In the genomic region with DNA sequence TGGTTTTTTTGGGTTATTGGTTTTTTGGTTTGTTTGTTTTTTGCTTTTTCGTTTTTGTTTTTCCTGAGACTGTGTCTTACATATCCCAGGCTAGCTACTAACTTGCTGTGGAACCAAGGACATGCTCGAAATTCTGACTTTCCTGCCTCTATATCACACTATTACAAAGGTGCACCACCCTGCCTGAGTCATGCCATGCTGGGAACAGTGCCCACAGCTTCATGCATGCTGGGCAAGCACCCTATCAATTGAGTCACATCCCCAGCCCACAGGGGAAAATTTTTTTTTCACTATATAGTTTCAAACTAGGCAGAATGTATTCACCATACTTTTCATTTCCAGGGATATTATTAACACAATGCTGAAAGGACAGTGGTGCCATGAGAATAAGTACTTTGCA, we compare ENCODE assay signal across 21 mouse cellular contexts. TPM values are rescaled to one million over a fixed set of nuclear protein-coding genes. Genes with fewer than 3 reads are reported as not detected.
DNase-seq lines count a peak whose midpoint lies in the region; ATAC-seq and TF ChIP-seq lines count a peak whose summit lies in the region.
"Had no signal": no experiment of that assay in that cellular context is flagged by ENCODE, and none has a peak within 500 bp of the region (broad histone marks: within the 10 kb centered on the region; RNA-seq: fewer than 3 reads in every experiment).

No protein-coding gene starts in this region.

- H3K9me3 ChIP-seq in heart, embryonic 12.5 days (replicated peaks), result no peaks in the 10 kb centered on the region
- H3K9me3 ChIP-seq in hindbrain, embryonic 16.5 days (ENCODE audit: control insufficient read depth, low read length), result no peaks in the 10 kb centered on the region
- no peaks in the 10 kb centered on the region for H3K9me3 ChIP-seq in embryonic facial prominence, embryonic 10.5 days
- H3K9me3 ChIP-seq: embryonic facial prominence, embryonic 12.5 days; heart, embryonic 10.5 days; midbrain, embryonic 13.5 days; neural tube, embryonic 13.5 days had no signal

- no peak overlapping the region for H3K4me3 ChIP-seq in heart, embryonic 12.5 days
- no peak overlapping the region for H3K4me3 ChIP-seq in hindbrain, embryonic 16.5 days (ENCODE audit: low read length)
- H3K4me3 ChIP-seq in layer of hippocampus, adult 2 months, result no peak overlapping the region
- no peak overlapping the region for H3K4me3 ChIP-seq in embryonic facial prominence, embryonic 10.5 days
- H3K4me3 ChIP-seq: embryonic facial prominence, embryonic 12.5 days; heart, embryonic 10.5 days; left cerebral cortex, adult 2 months; midbrain, embryonic 13.5 days; neural tube, embryonic 13.5 days had no signal

- H3K4me1 ChIP-seq in heart, embryonic 12.5 days (replicated peaks), result peaks cover 15% of the 10 kb centered on the region
- peaks cover 4% of the 10 kb centered on the region; the same call in 1 of the 2 replicates for H3K4me1 ChIP-seq in hindbrain, embryonic 16.5 days (ENCODE audit: control insufficient read depth, insufficient read depth, low read depth, low read length)
- H3K4me1 ChIP-seq in embryonic facial prominence, embryonic 10.5 days, result peaks cover 37% of the 10 kb centered on the region

- no peak overlapping the region for H3K27ac ChIP-seq in heart, embryonic 12.5 days (ENCODE audit: poor library complexity, severe bottlenecking)
- no peak overlapping the region for H3K27ac ChIP-seq in hindbrain, embryonic 16.5 days (ENCODE audit: low read depth, low read length)
- no peak overlapping the region for H3K27ac ChIP-seq in layer of hippocampus, adult 2 months
- H3K27ac ChIP-seq in embryonic facial prominence, embryonic 10.5 days (replicated peaks), result no peak overlapping the region
- H3K27ac ChIP-seq: embryonic facial prominence, embryonic 12.5 days; heart, embryonic 10.5 days; left cerebral cortex, adult 2 months; midbrain, embryonic 13.5 days; neural tube, embryonic 13.5 days; stomach, postnatal 0 days had no signal

- DNase-seq in heart, adult 11 months, result peak; percentile 85
- DNase-seq in adrenal gland, adult 2 months, result peak; percentile 87
- no peak for DNase-seq in layer of hippocampus, adult 2 months (ENCODE audit: low spot score in 2 of 2)
- no peak for DNase-seq in embryonic facial prominence, embryonic 10.5 days (ENCODE audit: low spot score)
- DNase-seq: cerebellum, adult 11-12 months; heart, postnatal 10 days; kidney, adult 8-10 months; kidney, postnatal 14 days; layer of hippocampus, adult 9-11 months; left cerebral cortex, postnatal 4 days; liver; right cerebral cortex, postnatal 14 days had no signal

- ATAC-seq in heart, embryonic 12.5 days (ENCODE audit: insufficient number of reproducible peaks, low FRiP score), result no peak
- peak; percentile 48; the same call in 1 of the 2 replicates for ATAC-seq in common myeloid progenitor, adult 5-6 weeks (replicated peaks; ENCODE audit: low read depth, poor library complexity, severe bottlenecking)
- no peak for ATAC-seq in hindbrain, embryonic 16.5 days

- H3K27me3 ChIP-seq in heart, embryonic 12.5 days (replicated peaks), result peaks cover 82% of the 10 kb centered on the region
- H3K27me3 ChIP-seq in hindbrain, embryonic 16.5 days (replicated peaks; ENCODE audit: control insufficient read depth, insufficient read depth, low read length), result no peaks in the 10 kb centered on the region
- peaks cover 33% of the 10 kb centered on the region for H3K27me3 ChIP-seq in embryonic facial prominence, embryonic 10.5 days (replicated peaks; ENCODE audit: low read depth, poor library complexity, severe bottlenecking)
- H3K27me3 ChIP-seq: neural tube, embryonic 13.5 days had no signal

- no peak overlapping the region for H3K9ac ChIP-seq in heart, embryonic 12.5 days
- H3K9ac ChIP-seq in hindbrain, embryonic 16.5 days (ENCODE audit: low read depth, low read length), result no peak overlapping the region
- H3K9ac ChIP-seq: embryonic facial prominence, embryonic 12.5 days; midbrain, embryonic 13.5 days; neural tube, embryonic 13.5 days had no signal

- no peak for TF ChIP-seq CTCF in layer of hippocampus, adult 2 months (conservative IDR thresholded peaks at IDR 0.05)

- H3K36me3 ChIP-seq in heart, embryonic 12.5 days, result no peaks in the 10 kb centered on the region
- no peaks in the 10 kb centered on the region for H3K36me3 ChIP-seq in hindbrain, embryonic 16.5 days (ENCODE audit: control insufficient read depth, insufficient read depth, low read length)
- no peaks in the 10 kb centered on the region for H3K36me3 ChIP-seq in embryonic facial prominence, embryonic 10.5 days (replicated peaks)
- H3K36me3 ChIP-seq: embryonic facial prominence, embryonic 12.5 days; heart, embryonic 10.5 days; midbrain, embryonic 13.5 days; neural tube, embryonic 13.5 days had no signal

- 63% methylated on average over 2 of the region's 2 CpGs for WGBS in heart, embryonic 12.5 days
- WGBS in hindbrain, embryonic 16.5 days, result 86% methylated on average over 2 of the region's 2 CpGs
- 82% methylated on average over 2 of the region's 2 CpGs for WGBS in embryonic facial prominence, embryonic 10.5 days

- H3K4me2 ChIP-seq in heart, embryonic 12.5 days, result no peak overlapping the region
- no peak overlapping the region for H3K4me2 ChIP-seq in hindbrain, embryonic 16.5 days (ENCODE audit: low read length)
- H3K4me2 ChIP-seq: embryonic facial prominence, embryonic 12.5 days; midbrain, embryonic 13.5 days; neural tube, embryonic 13.5 days had no signal

RNA-seq across cellular contexts. Expression of a gene that starts 8.8 kb away (rescaled TPM):
- polyA plus RNA-seq in heart, embryonic 12.5 days (2016; fragmentation: Nextera tagmentation; extraction: Ambion mirVana), result 17.9 and 19.9 TPM in 2 replicates
- 10 to 100 TPM; 17.1 to 17.4 TPM for total RNA-seq in adrenal gland, adult 2 months (2021)
- 3.7 and 4.2 TPM in 2 replicates for polyA plus RNA-seq in adrenal gland, adult 2 months (2012; rRNA removed)
- 1.2 and 11.3 TPM in 2 replicates for total RNA-seq in common myeloid progenitor, adult 5-6 weeks (2017)
- polyA plus RNA-seq in hindbrain, embryonic 16.5 days (2015; fragmentation: Nextera tagmentation; extraction: Ambion mirVana), result 38.6 and 40.7 TPM in 2 replicates
- 10 to 100 TPM; 36.8 to 42.0 TPM for total RNA-seq in layer of hippocampus, adult 2 months (2021)
- 60.0 and 65.1 TPM in 2 replicates for polyA plus RNA-seq in embryonic facial prominence, embryonic 10.5 days (2016; fragmentation: Nextera tagmentation; extraction: Ambion mirVana)

Comparison
In these comparisons a context has a peak if more than half of its experiments do, and no peak if none do; other contexts are left out.
1. DNase-seq: peak in heart, adult 11 months (single experiment) and adrenal gland, adult 2 months (single experiment); none in layer of hippocampus, adult 2 months (0 of 2) and embryonic facial prominence, embryonic 10.5 days (single experiment).